Mouse (Mus musculus) hindbrain, embryonic 15.5 days (tissue): ENCODE results near the gene Spx. TPM values are rescaled to one million over a fixed set of nuclear protein-coding genes. Genes with fewer than 3 reads are reported as not detected.
A peak's percentile ranks its signal among the peaks of the same experiment; 100 is the strongest.

Experiments used
- ATAC-seq: fragments of 200-750 bp; cut with Nextera tagmentation; 2 replicates; pipeline ENCODE4 v1.8.0; 2017; ENCODE audit warnings: low read depth, moderate number of reproducible peaks, moderate TSS enrichment; ENCODE audit not compliant: low FRiP score
- H3K27ac ChIP-seq: fragments of 300-500 bp; sonication (generic); replicated peaks from 2 replicates; pipeline ENCODE4 v1.5.1; 2015; ENCODE audit warnings: mild to moderate bottlenecking, inconsistent platforms
- H3K27me3 ChIP-seq: fragments of 300-500 bp; sonication (generic); 2 replicates; pipeline ENCODE4 v1.6.1; 2015; ENCODE audit warnings: control low read depth, inconsistent platforms
- H3K36me3 ChIP-seq: fragments of 300-500 bp; sonication (generic); 2 replicates; pipeline ENCODE4 v1.6.1; 2015; ENCODE audit warnings: control low read depth, inconsistent platforms
- H3K4me1 ChIP-seq: fragments of 300-500 bp; sonication (generic); replicated peaks from 2 replicates; pipeline ENCODE4 v1.6.1; 2015; ENCODE audit warnings: control low read depth, inconsistent platforms
- H3K4me2 ChIP-seq: fragments of 300-500 bp; sonication (generic); 2 replicates; pipeline ENCODE4 v1.6.1; 2015; ENCODE audit warnings: moderate library complexity, mild to moderate bottlenecking, inconsistent platforms
- H3K4me3 ChIP-seq: fragments of 300-500 bp; sonication (generic); 2 replicates; pipeline ENCODE4 v1.5.1; 2015; ENCODE audit warnings: mild to moderate bottlenecking, inconsistent platforms
- H3K9ac ChIP-seq: fragments of 300-500 bp; sonication (generic); 2 replicates; pipeline ENCODE4 v1.6.1; 2015; ENCODE audit warnings: inconsistent platforms
- H3K9me3 ChIP-seq: fragments of 300-500 bp; sonication (generic); 2 replicates; pipeline ENCODE4 v1.6.1; 2016; ENCODE audit warnings: control low read depth, inconsistent platforms
- WGBS: fragments of 180-500 bp; shearing (Covaris S2); methylation state at CpG from one replicate; pipeline ENCODE4 v1.1.7; 2015; 5-methylcytosine and 5-hydroxymethylcytosine counted together
- polyA plus RNA-seq: library from polyadenylated mRNA; unstranded; fragments of >200 nt; fragmentation: Nextera tagmentation; extraction: Ambion mirVana; gene quantifications from 2 replicates; pipeline ENCODE4 v1.2.1, GENCODE M21; 2015

Gene Spx
- polyA plus RNA-seq, 1 experiment from 2014 or later: 4.7 TPM

- Histone ChIP-seq H3K27ac (no peak overlapping the region), H3K4me2 (no peak overlapping the region), H3K36me3 (no peaks in the 10 kb centered on the region), H3K4me3 (no peak overlapping the region), H3K9me3 (no peaks in the 10 kb centered on the region), H3K9ac (no peak overlapping the region), H3K4me1 (no peaks in the 10 kb centered on the region), H3K27me3 (no peaks in the 10 kb centered on the region)
- no peak for ATAC-seq
- 89% methylated on average over 2 of the region's 2 CpGs for WGBS
These were observed 40.1 kb downstream of the Spx start for GRCm38 (mm10) chr6:142453311-142453710.

- 75% methylated on average over 7 of the region's 7 CpGs for WGBS
- Histone ChIP-seq H3K4me3 (no peak overlapping the region), H3K4me2 (no peak overlapping the region), H3K27ac (no peak overlapping the region), H3K4me1 (peaks cover 6% of the 10 kb centered on the region), H3K36me3 (no peaks in the 10 kb centered on the region), H3K9me3 (no peaks in the 10 kb centered on the region), H3K9ac (no peak overlapping the region), H3K27me3 (no peaks in the 10 kb centered on the region)
- no peak for ATAC-seq
These were observed 42.2 kb downstream of the Spx start for GRCm38 (mm10) chr6:142455314-142455996.

GRCm38 (mm10) chr6:142458010-142458409, 44.8 kb downstream of the Spx start:
- H3K27ac ChIP-seq: no peak overlapping the region
- no peak overlapping the region for H3K9ac ChIP-seq
- no peaks in the 10 kb centered on the region for H3K27me3 ChIP-seq
- H3K9me3 ChIP-seq: no peaks in the 10 kb centered on the region
- peak; percentile 48; the same call in 1 of the 2 replicates for ATAC-seq
- 29% methylated on average over 7 of the region's 7 CpGs for WGBS
- H3K4me3 ChIP-seq: no peak overlapping the region
- H3K4me2 ChIP-seq: no peak overlapping the region
- peaks cover 6% of the 10 kb centered on the region for H3K4me1 ChIP-seq
- H3K36me3 ChIP-seq: no peaks in the 10 kb centered on the region

DNA sequence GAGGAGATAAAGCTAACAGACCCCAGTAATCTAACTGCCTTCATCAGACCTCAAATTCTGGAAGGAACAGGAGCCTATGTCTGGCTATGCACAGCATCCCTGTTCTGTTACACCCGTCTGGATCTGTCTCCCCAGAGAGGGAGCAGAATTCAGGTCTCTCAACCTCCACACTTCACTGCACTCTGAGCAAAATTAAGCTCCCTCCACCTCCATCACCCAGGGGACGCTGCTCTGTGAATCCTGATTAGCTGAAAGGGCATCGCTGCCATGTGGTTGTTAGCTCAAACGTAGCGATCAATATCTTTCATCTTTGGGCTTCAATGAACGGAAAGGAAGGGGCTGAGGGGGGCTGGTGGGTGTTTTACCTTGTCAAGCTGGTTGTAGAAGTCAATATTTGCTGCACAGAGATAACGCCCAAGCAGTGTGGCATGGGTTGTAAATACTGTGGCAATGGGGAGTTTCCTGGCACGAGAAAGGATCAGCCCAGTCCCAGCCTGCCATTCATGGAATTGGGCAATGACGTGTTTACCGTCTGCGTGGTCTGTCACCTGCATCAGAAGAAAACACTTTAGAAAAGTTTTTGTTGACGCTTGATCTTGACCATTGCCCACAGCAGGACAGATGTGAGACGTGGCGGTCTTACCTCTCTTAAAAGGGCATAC, 45.9 kb downstream of the Spx start:
- Histone ChIP-seq H3K4me1 (peaks cover 6% of the 10 kb centered on the region), H3K9me3 (no peaks in the 10 kb centered on the region), H3K4me2 (peak overlapping the region; percentile 24), H3K9ac (no peak overlapping the region), H3K27me3 (no peaks in the 10 kb centered on the region), H3K4me3 (no peak overlapping the region), H3K36me3 (no peaks in the 10 kb centered on the region), H3K27ac (no peak overlapping the region)
- 64% methylated on average over 14 of the region's 14 CpGs for WGBS
- 0 out of 2 replicates have a peak, but pooled peaks have one; percentile 56 for ATAC-seq

GRCm38 (mm10) chr6:142462194-142462593, 49.0 kb downstream of the Spx start:
- Histone ChIP-seq H3K9ac (no peak overlapping the region), H3K9me3 (no peaks in the 10 kb centered on the region), H3K27me3 (no peaks in the 10 kb centered on the region), H3K4me3 (no peak overlapping the region), H3K4me1 (peaks cover 6% of the 10 kb centered on the region), H3K27ac (no peak overlapping the region), H3K4me2 (no peak overlapping the region), H3K36me3 (no peaks in the 10 kb centered on the region)
- no peak for ATAC-seq
- 80% methylated on average over 6 of the region's 6 CpGs for WGBS

Other genes starting within 250 kb of the Spx start
- 0.41 and 0.67 TPM in 2 replicates for gene Slco1a6, start 204.9 kb upstream of the Spx start, polyA plus RNA-seq
- gene Iapp, start 115.0 kb upstream of the Spx start, polyA plus RNA-seq: 0.52 TPM in 1 of 2 replicates, not detected in the other
- gene Slco1a5, start 90.5 kb upstream of the Spx start, polyA plus RNA-seq: 0.40 and 0.50 TPM in 2 replicates
- gene Pyroxd1, start 67.8 kb upstream of the Spx start, polyA plus RNA-seq: 17.8 and 18.4 TPM in 2 replicates
- 22.2 and 23.9 TPM in 2 replicates for gene Recql, start 26.4 kb upstream of the Spx start, polyA plus RNA-seq
- 71.4 and 77.5 TPM in 2 replicates for gene Golt1b, start 26.2 kb upstream of the Spx start, polyA plus RNA-seq
- not detected in 2 replicates for gene Gys2, start 59.7 kb downstream of the Spx start, polyA plus RNA-seq
- 477 and 483 TPM in 2 replicates for gene Ldhb, start 94.5 kb downstream of the Spx start, polyA plus RNA-seq
- 12.5 and 13.6 TPM in 2 replicates for gene Kcnj8, start 158.2 kb downstream of the Spx start, polyA plus RNA-seq